Mouse (Mus musculus): Measurements from ENCODE around the gene Ccnjl. TPM values are rescaled to one million over a fixed set of nuclear protein-coding genes. Genes with fewer than 3 reads are reported as not detected.

The Ccnjl gene
- polyA plus RNA-seq, 1 experiment, result 0.88 TPM

- H3K27ac ChIP-seq (ENCODE audit: insufficient read depth, low read length), result no peak overlapping the region
- DNase-seq (ENCODE audit: low read depth in 1 of 2, low spot score in 2 of 2), result no peak
- no peaks in the 10 kb centered on the region for H3K4me1 ChIP-seq (ENCODE audit: control insufficient read depth, insufficient read depth, insufficient read length)
- 55% methylated on average over 6 of the region's 6 CpGs for WGBS
- no peaks in the 10 kb centered on the region for H3K36me3 ChIP-seq (ENCODE audit: control insufficient read depth, insufficient read depth, low read length)
- no peaks in the 10 kb centered on the region for H3K27me3 ChIP-seq (ENCODE audit: control insufficient read depth, insufficient read depth, low read length)
- no peak for TF ChIP-seq POLR2A (IDR thresholded peaks at IDR 0.05; ENCODE audit: low read depth, low read length)
- TF ChIP-seq CTCF (IDR thresholded peaks at IDR 0.05; ENCODE audit: extremely low read depth, insufficient read depth, insufficient read length, insufficient replicate concordance), result no peak
- H3K4me3 ChIP-seq (ENCODE audit: extremely low read depth, insufficient read depth, insufficient read length), result no peak overlapping the region
Observed at GRCm38 (mm10) chr11:43633165-43633564, 104.6 kb downstream of the Ccnjl start.

DNA sequence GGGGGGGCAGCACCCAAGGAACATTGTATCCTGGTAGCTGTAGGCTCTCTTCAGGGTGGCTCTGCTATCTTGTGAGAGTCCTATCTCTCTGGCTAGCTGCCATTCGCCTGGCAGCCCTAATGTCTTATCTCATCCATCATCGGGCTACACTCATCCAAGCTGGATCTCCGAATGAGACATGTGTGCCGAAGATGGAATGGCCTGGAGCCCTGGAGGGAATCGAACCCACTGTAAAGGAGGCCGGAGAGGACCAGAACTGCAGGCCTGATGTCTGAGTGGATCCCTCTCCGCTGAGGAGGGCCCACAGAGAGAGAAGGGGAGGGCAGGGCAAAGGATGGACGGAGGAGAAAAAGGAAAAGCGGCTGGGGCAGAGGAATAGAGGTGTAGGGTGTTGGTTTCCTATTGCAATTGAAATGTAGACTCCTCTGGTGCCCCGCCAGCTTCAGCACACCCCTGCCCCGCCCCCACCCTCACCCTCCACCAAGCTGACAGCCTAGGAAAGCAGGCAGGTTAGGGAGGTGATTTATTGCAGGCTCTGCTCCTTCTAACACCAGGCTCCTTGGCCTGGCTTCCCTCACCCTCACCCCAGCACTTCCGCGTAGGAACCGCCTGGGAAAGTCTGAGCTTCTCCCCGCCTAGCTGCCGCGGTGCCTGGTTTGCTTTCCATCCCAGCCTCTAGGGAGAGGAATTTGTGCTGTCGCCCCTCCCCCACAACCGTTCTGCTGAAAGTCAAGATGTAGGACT, 105.2 kb downstream of the Ccnjl start:
- H3K36me3 ChIP-seq (ENCODE audit: control insufficient read depth, insufficient read depth, low read length), result no peaks in the 10 kb centered on the region
- no peak for DNase-seq (ENCODE audit: low read depth in 1 of 2, low spot score in 2 of 2)
- H3K27ac ChIP-seq (ENCODE audit: insufficient read depth, low read length), result no peak overlapping the region
- 35% methylated on average over 19 of the region's 19 CpGs for WGBS
- TF ChIP-seq CTCF (IDR thresholded peaks at IDR 0.05; ENCODE audit: extremely low read depth, insufficient read depth, insufficient read length, insufficient replicate concordance) (no peak), POLR2A (IDR thresholded peaks at IDR 0.05; ENCODE audit: low read depth, low read length) (no peak)
- H3K27me3 ChIP-seq (ENCODE audit: control insufficient read depth, insufficient read depth, low read length), result no peaks in the 10 kb centered on the region
- H3K4me1 ChIP-seq (ENCODE audit: control insufficient read depth, insufficient read depth, insufficient read length), result no peaks in the 10 kb centered on the region
- no peak overlapping the region for H3K4me3 ChIP-seq (ENCODE audit: extremely low read depth, insufficient read depth, insufficient read length)

Other genes starting within 250 kb of the Ccnjl start
- 11.4 and 15.6 TPM in 2 replicates for gene Pttg1, start 102.5 kb upstream of the Ccnjl start, polyA plus RNA-seq (2012; rRNA removed)
- gene Slu7, start 95.0 kb upstream of the Ccnjl start, polyA plus RNA-seq (2012; rRNA removed), result 2.3 and 3.1 TPM in 2 replicates
- 1.6 and 2.5 TPM in 2 replicates for gene C1qtnf2, start 54.5 kb upstream of the Ccnjl start, polyA plus RNA-seq (2012; rRNA removed)
- gene 4933415A04Rik, start 58.3 kb downstream of the Ccnjl start, polyA plus RNA-seq (2012; rRNA removed), result 0.05 TPM in 2 replicates
- not detected in 2 replicates for gene Fabp6, start 72.8 kb downstream of the Ccnjl start, polyA plus RNA-seq (2012; rRNA removed)
- 13.4 and 16.0 TPM in 2 replicates for gene Pwwp2a, start 153.2 kb downstream of the Ccnjl start, polyA plus RNA-seq (2012; rRNA removed)
- gene Ttc1, start 219.2 kb downstream of the Ccnjl start, polyA plus RNA-seq (2012; rRNA removed), result 4.4 and 4.9 TPM in 2 replicates

Measured in spleen, adult 2 months (tissue).